Mouse (Mus musculus) forebrain, embryonic 10.5 days (tissue): Measurements from ENCODE around the gene Grsf1. TPM values are rescaled to one million over a fixed set of nuclear protein-coding genes. Genes with fewer than 3 reads are reported as not detected.

ENCODE experiments used
- DNase-seq: peaks from one replicate; pipeline ENCODE4 v3.0.0-alpha.2; 2017; ENCODE audit warnings: low spot score; ENCODE audit errors: extremely low spot score
- H3K27ac ChIP-seq: fragments of 300-500 bp; sonication (generic); 2 replicates; pipeline ENCODE4 v1.5.1; 2016; ENCODE audit warnings: mild to moderate bottlenecking
- H3K27me3 ChIP-seq: fragments of 300-500 bp; sonication (generic); 2 replicates; pipeline ENCODE4 v1.6.1; 2016; ENCODE audit warnings: mild to moderate bottlenecking; ENCODE audit not compliant: poor library complexity, severe bottlenecking
- H3K36me3 ChIP-seq: fragments of 300-500 bp; sonication (generic); replicated peaks from 2 replicates; pipeline ENCODE4 v1.6.1; 2016; ENCODE audit warnings: mild to moderate bottlenecking, moderate library complexity
- H3K4me1 ChIP-seq: fragments of 300-500 bp; sonication (generic); 2 replicates; pipeline ENCODE4 v1.6.1; 2016
- H3K4me3 ChIP-seq: fragments of 300-500 bp; sonication (generic); 2 replicates; pipeline ENCODE4 v1.5.1; 2016; ENCODE audit warnings: mild to moderate bottlenecking, moderate library complexity
- H3K9me3 ChIP-seq: fragments of 300-500 bp; sonication (generic); 2 replicates; pipeline ENCODE4 v1.6.1; 2016; ENCODE audit warnings: mild to moderate bottlenecking, moderate library complexity
- WGBS: fragments of 180-500 bp; shearing (Covaris S2); methylation state at CpG from one replicate; pipeline ENCODE4 v1.1.7; 2016; 5-methylcytosine and 5-hydroxymethylcytosine counted together
- polyA plus RNA-seq: library from polyadenylated mRNA; unstranded; fragments of >200 nt; fragmentation: Nextera tagmentation; extraction: Ambion mirVana; gene quantifications from 2 replicates; pipeline ENCODE4 v1.2.1, GENCODE M21; 2016

Grsf1 gene
- polyA plus RNA-seq, 1 experiment from 2014 or later, result 79.7 TPM

GRCm38 (mm10) chr5:88699251-88699913, 23.4 kb upstream of the Grsf1 start:
- no peaks in the 10 kb centered on the region for H3K9me3 ChIP-seq
- H3K4me1 ChIP-seq, result no peaks in the 10 kb centered on the region
- WGBS, result 72% methylated on average over 4 of the region's 4 CpGs
- H3K27ac ChIP-seq, result no peak overlapping the region
- no peaks in the 10 kb centered on the region for H3K27me3 ChIP-seq
- DNase-seq, result no peak
- H3K36me3 ChIP-seq, result no peaks in the 10 kb centered on the region
- no peak overlapping the region for H3K4me3 ChIP-seq

- no peak for DNase-seq
- 87% methylated on average over 5 of the region's 5 CpGs for WGBS
- Histone ChIP-seq H3K4me1 (no peaks in the 10 kb centered on the region), H3K27ac (no peak overlapping the region), H3K27me3 (no peaks in the 10 kb centered on the region), H3K36me3 (no peaks in the 10 kb centered on the region), H3K4me3 (no peak overlapping the region), H3K9me3 (no peaks in the 10 kb centered on the region)
These were observed 21.3 kb upstream of the Grsf1 start for GRCm38 (mm10) chr5:88697291-88697690.

GRCm38 (mm10) chr5:88693057-88693456, 17.1 kb upstream of the Grsf1 start:
- no peak for DNase-seq
- H3K4me1 ChIP-seq, result no peaks in the 10 kb centered on the region
- no peaks in the 10 kb centered on the region for H3K27me3 ChIP-seq
- no peak overlapping the region for H3K4me3 ChIP-seq
- no peaks in the 10 kb centered on the region for H3K36me3 ChIP-seq
- no peaks in the 10 kb centered on the region for H3K9me3 ChIP-seq
- no peak overlapping the region for H3K27ac ChIP-seq

GRCm38 (mm10) chr5:88692586-88692985, 16.6 kb upstream of the Grsf1 start:
- DNase-seq, result no peak
- Histone ChIP-seq H3K27me3 (no peaks in the 10 kb centered on the region), H3K36me3 (no peaks in the 10 kb centered on the region), H3K4me3 (no peak overlapping the region), H3K4me1 (no peaks in the 10 kb centered on the region), H3K27ac (no peak overlapping the region), H3K9me3 (no peaks in the 10 kb centered on the region)
- 87% methylated on average over 4 of the region's 4 CpGs for WGBS

GRCm38 (mm10) chr5:88691506-88692095, 15.6 kb upstream of the Grsf1 start:
- no peak for DNase-seq
- Histone ChIP-seq H3K4me3 (no peak overlapping the region), H3K27ac (no peak overlapping the region), H3K27me3 (no peaks in the 10 kb centered on the region), H3K36me3 (no peaks in the 10 kb centered on the region), H3K9me3 (no peaks in the 10 kb centered on the region), H3K4me1 (no peaks in the 10 kb centered on the region)
- 84% methylated on average over 6 of the region's 6 CpGs for WGBS

GRCm38 (mm10) chr5:88690681-88691505, 14.9 kb upstream of the Grsf1 start:
- H3K36me3 ChIP-seq, result no peaks in the 10 kb centered on the region
- 0 out of 2 replicates have a peak, but pooled peaks cover under 1% of the 10 kb centered on the region for H3K27me3 ChIP-seq
- no peaks in the 10 kb centered on the region for H3K9me3 ChIP-seq
- no peak overlapping the region for H3K27ac ChIP-seq
- WGBS, result 84% methylated on average over 10 of the region's 10 CpGs
- H3K4me1 ChIP-seq, result no peaks in the 10 kb centered on the region
- DNase-seq, result no peak
- no peak overlapping the region for H3K4me3 ChIP-seq

- 75% methylated on average over 3 of the region's 3 CpGs for WGBS
- no peaks in the 10 kb centered on the region for H3K36me3 ChIP-seq
- H3K9me3 ChIP-seq, result no peaks in the 10 kb centered on the region
- no peak overlapping the region for H3K27ac ChIP-seq
- peaks cover 12% of the 10 kb centered on the region; the same call in 1 of the 2 replicates for H3K27me3 ChIP-seq
- DNase-seq, result no peak
- peaks cover 7% of the 10 kb centered on the region; the same call in 1 of the 2 replicates for H3K4me1 ChIP-seq
- no peak overlapping the region for H3K4me3 ChIP-seq
These were observed 13.4 kb upstream of the Grsf1 start for GRCm38 (mm10) chr5:88689279-88689938.

GRCm38 (mm10) chr5:88688583-88689187, 12.7 kb upstream of the Grsf1 start:
- Histone ChIP-seq H3K27ac (no peak overlapping the region), H3K4me3 (no peak overlapping the region), H3K27me3 (peaks cover 12% of the 10 kb centered on the region; the same call in 1 of the 2 replicates), H3K36me3 (no peaks in the 10 kb centered on the region), H3K9me3 (no peaks in the 10 kb centered on the region), H3K4me1 (peaks cover 7% of the 10 kb centered on the region; the same call in 1 of the 2 replicates)
- 87% methylated on average over 15 of the region's 15 CpGs for WGBS
- no peak for DNase-seq

- Histone ChIP-seq H3K9me3 (no peaks in the 10 kb centered on the region), H3K4me1 (peaks cover 7% of the 10 kb centered on the region; the same call in 1 of the 2 replicates), H3K27me3 (peaks cover 12% of the 10 kb centered on the region; the same call in 1 of the 2 replicates), H3K36me3 (no peaks in the 10 kb centered on the region), H3K4me3 (no peak overlapping the region), H3K27ac (no peak overlapping the region)
- no peak for DNase-seq
- WGBS, result 81% methylated on average over 8 of the region's 8 CpGs
These were observed 12.0 kb upstream of the Grsf1 start for GRCm38 (mm10) chr5:88687996-88688406.

- Histone ChIP-seq H3K36me3 (no peaks in the 10 kb centered on the region), H3K4me3 (no peak overlapping the region), H3K4me1 (peaks cover 7% of the 10 kb centered on the region; the same call in 1 of the 2 replicates), H3K27me3 (peaks cover 12% of the 10 kb centered on the region; the same call in 1 of the 2 replicates), H3K27ac (no peak overlapping the region), H3K9me3 (no peaks in the 10 kb centered on the region)
- no peak for DNase-seq
- WGBS, result 81% methylated on average over 6 of the region's 6 CpGs
These were observed 9.9 kb upstream of the Grsf1 start for GRCm38 (mm10) chr5:88685745-88686299.

- WGBS, result 19% methylated on average over 6 of the region's 6 CpGs
These were observed 9.3 kb upstream of the Grsf1 start for GRCm38 (mm10) chr5:88685306-88685705.

GRCm38 (mm10) chr5:88684226-88684625, 8.3 kb upstream of the Grsf1 start:
- Histone ChIP-seq H3K4me1 (peaks cover 15% of the 10 kb centered on the region), H3K27ac (no peak overlapping the region), H3K27me3 (peaks cover 12% of the 10 kb centered on the region; the same call in 1 of the 2 replicates), H3K4me3 (no peak overlapping the region), H3K9me3 (no peaks in the 10 kb centered on the region), H3K36me3 (no peaks in the 10 kb centered on the region)
- 60% methylated on average over 3 of the region's 3 CpGs for WGBS
- DNase-seq, result no peak

More at GRCm38 (mm10) chr5:88685306-88685705, 9.3 kb upstream of the Grsf1 start:
- H3K36me3 ChIP-seq, result no peaks in the 10 kb centered on the region
- H3K4me3 ChIP-seq, result no peak overlapping the region
- no peak overlapping the region for H3K27ac ChIP-seq
- peaks cover 7% of the 10 kb centered on the region; the same call in 1 of the 2 replicates for H3K4me1 ChIP-seq
- H3K27me3 ChIP-seq, result peaks cover 12% of the 10 kb centered on the region; the same call in 1 of the 2 replicates
- H3K9me3 ChIP-seq, result no peaks in the 10 kb centered on the region
- DNase-seq, result no peak
